Mouse (Mus musculus): ENCODE data around the gene Scarf2.

Scarf2 gene

DNA sequence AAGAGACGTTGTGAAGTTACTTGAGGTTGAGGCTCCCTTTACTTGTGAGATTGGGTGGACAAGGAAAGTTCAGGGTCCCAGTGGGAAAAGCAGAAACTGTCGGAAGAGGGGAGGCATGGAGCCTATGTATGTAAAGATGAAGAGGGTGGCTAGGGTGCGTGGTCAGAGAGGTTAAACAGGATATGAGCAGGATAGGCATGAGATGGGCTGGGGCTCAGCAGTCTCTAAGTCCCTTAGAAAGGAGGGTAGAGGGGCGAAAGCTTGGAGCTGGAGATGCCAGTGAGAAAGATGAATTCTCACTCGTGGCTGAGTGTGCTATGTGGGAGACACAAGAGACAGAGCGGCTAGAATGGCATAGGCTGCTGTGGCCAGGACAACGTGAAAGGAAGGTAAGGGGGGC is 35.7 kb downstream of the Scarf2 start, which contains the start of gene B830017H08Rik:
Gene B830017H08Rik (plus strand): TSS at position 301 of the 400 bp plus-strand sequence.
- DNase-seq (ENCODE audit: low spot score), result no peak

DNA sequence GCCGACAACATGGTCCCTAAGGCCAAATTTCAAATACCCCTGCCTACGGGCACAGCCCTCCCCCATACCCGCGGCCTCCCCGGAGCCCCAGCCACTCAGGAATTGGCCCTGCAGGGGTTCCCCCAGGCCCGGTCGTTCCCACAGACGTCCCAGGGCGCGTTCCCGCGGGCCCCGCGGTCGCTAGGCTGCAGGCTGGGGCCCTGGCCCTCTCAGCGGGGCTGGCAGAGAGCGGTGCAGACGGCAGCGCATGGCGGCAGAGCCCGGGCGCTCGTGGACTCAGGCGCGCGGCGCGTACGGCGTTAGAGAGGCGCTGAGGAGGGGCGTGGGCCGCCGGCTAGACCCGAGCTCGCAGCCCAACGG is 36.2 kb downstream of the Scarf2 start:
- no peak for DNase-seq (ENCODE audit: low spot score)

DNA sequence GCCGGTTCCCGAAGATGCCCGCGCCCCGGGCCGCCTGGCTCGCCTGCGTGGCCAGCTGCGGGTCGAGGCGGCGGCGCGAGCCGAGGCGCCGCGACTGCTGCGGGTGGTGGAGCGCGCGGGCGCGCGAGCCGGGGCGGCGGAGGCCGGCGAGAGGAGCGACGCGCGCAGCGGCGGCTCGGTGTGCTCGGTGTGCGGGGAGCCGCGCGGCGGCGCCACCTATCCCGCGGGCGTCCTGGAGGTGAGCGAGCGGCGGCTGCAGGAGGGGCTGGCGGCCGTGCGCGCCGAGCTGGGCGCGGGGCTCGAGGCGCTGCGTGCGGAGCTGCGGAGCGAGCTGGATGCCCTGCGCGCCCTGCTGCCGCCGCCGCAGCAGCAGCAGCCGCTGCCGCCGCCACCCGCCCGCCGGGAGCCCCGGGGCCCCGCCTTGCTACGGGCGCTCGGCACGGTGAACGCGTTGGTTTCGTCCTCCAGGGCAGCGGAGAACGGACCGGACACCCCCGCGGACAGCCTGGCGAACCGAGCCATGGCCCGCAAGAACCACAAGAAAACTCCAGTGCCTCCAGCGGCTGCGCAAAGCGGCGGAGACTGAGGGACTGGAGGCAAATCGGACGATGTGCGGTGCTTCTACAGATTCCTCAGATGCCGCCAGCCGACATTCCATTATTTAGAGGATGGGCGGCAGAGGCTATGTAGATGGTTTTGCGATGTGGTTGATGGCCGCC is 36.8 kb downstream of the Scarf2 start:
- no peak for DNase-seq (ENCODE audit: low spot score)

DNA sequence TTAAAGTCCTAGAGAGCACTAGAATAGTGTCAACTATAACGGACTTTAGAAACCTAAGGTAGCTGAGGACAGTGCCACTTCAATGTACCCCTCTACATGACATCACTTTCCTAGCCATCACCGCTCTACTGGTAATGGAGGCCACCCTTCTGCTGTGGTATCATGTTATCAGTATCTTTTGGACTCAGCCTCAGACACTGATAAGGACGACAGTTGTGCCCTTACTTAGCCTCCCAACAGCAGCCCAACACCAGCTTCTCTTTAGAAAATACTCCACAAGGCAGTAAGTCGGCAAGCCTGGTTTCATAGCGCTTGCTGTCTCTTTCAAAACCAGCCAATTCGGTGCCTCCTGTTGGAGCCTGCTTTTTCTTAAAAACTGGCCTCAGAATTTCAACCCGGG is 37.5 kb downstream of the Scarf2 start:
- DNase-seq (ENCODE audit: low spot score), result no peak

- DNase-seq (ENCODE audit: low spot score), result no peak
These were observed 38.4 kb downstream of the Scarf2 start for GRCm38 (mm10) chr16:17835481-17835880.

GRCm38 (mm10) chr16:17838051-17838450 is 41.0 kb downstream of the Scarf2 start, which contains the start of gene Car15:
Gene Car15, minus strand, starts transcription at chr16:17838364.
- DNase-seq (ENCODE audit: low spot score), result no peak

GRCm38 (mm10) chr16:17839976-17840375 is 42.9 kb downstream of the Scarf2 start:
- no peak for DNase-seq (ENCODE audit: low spot score)

- DNase-seq (ENCODE audit: low spot score), result no peak
These were observed 45.4 kb downstream of the Scarf2 start for GRCm38 (mm10) chr16:17842437-17842836.

DNA sequence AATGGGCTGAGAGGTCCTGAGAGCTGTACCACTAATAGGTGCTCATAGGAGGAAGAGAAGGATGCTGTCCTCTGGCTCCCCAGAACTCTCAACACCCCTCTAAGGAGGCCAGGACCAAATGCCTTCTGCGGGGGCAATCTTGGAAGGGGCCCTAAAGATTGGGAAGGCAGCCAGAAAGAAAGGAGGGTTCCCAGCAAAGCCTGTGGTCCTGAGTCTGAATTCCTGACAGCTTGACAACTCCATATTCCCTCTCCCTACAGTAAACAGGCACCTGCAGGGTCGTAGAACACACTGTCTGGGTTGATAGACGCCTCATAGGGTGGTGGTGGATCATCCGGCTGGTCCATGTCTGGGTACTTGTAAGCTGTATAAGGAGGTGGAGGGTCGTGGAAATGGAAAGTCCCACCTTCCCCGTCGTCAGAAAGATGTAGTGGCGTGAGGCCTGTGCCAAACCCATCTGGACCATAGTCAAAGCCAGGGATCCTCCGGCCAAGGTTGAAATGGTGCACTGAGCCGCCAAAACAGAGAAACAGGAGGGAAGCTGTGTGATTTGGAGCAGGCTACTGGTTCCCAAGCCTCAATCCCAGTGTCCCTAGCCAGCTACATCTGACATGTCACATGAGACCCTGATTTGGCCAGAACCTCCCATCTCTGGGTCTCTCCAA is 46.8 kb downstream of the Scarf2 start:
- DNase-seq (ENCODE audit: low spot score), result no peak

DNA sequence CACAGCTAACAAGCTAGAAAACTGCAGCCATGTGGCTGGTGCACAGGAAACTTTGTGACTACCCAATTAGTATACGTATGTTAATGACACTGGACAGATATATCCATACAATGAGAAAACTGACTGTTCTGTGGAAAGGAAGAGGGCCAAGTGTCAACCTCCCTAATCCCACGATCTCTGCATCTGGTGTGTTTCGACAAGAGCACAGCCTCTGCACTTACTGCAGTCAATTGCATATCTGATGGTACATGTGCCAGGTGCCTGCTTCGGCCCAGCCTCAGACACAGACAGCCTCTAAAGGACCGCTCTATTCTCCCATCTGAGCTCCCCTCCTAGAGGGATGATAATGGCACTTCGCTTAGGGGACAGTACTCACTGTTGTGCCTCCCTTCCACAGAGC is 51.3 kb downstream of the Scarf2 start:
- peak; percentile 83 for DNase-seq (ENCODE audit: low spot score)

- DNase-seq (ENCODE audit: low spot score), result peak; percentile 80
These were observed 51.8 kb downstream of the Scarf2 start for GRCm38 (mm10) chr16:17848928-17849327.

DNA sequence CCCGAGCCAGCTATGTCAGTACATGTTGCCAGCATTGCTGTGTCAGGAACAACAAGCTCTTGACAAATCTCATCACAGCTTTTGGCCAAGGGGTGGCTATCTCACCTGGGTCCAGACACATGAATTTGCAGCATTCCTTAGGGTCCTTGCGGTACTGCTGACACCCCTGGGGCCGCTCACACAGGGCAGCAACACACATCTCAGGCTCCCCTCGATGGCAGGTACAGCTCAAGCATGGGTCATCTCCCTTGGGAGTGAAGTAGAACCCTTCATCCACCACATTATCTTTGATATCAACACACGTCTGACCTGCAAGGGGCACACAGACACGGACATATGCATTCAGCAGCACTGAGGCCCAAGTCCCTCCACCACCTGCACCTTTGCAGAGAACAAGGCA is 52.4 kb downstream of the Scarf2 start:
- DNase-seq (ENCODE audit: low spot score), result no peak

GRCm38 (mm10) chr16:17851331-17851730 is 54.2 kb downstream of the Scarf2 start:
- DNase-seq (ENCODE audit: low spot score), result no peak

- DNase-seq (ENCODE audit: low spot score), result no peak
These were observed 54.8 kb downstream of the Scarf2 start for GRCm38 (mm10) chr16:17851860-17852259.

GRCm38 (mm10) chr16:17853263-17853662 is 56.2 kb downstream of the Scarf2 start:
- DNase-seq (ENCODE audit: low spot score), result no peak

GRCm38 (mm10) chr16:17857157-17857556 is 60.1 kb downstream of the Scarf2 start:
- DNase-seq (ENCODE audit: low spot score), result no peak

Measured in MN1 (cell line).